Mouse (Mus musculus) liver, embryonic 12.5 days (tissue): ENCODE data around the gene Efcab7. TPM values are rescaled to one million over a fixed set of nuclear protein-coding genes. Genes with fewer than 3 reads are reported as not detected.

Experiments used
- ATAC-seq: fragments of 200-750 bp; cut with Nextera tagmentation; 2 replicates; pipeline ENCODE4 v1.8.0; 2017; ENCODE audit warnings: moderate number of reproducible peaks, mild to moderate bottlenecking, moderate library complexity
- H3K27ac ChIP-seq: fragments of 300-500 bp; sonication (generic); 2 replicates; pipeline ENCODE4 v1.5.1; 2016; ENCODE audit warnings: mild to moderate bottlenecking
- H3K27me3 ChIP-seq: fragments of 300-500 bp; sonication (generic); replicated peaks from 2 replicates; pipeline ENCODE4 v1.6.1; 2016; ENCODE audit warnings: mild to moderate bottlenecking, moderate library complexity
- H3K36me3 ChIP-seq: fragments of 300-500 bp; sonication (generic); 2 replicates; pipeline ENCODE4 v1.6.1; 2016; ENCODE audit warnings: mild to moderate bottlenecking, moderate library complexity
- H3K4me1 ChIP-seq: fragments of 300-500 bp; sonication (generic); 2 replicates; pipeline ENCODE4 v1.6.1; 2016
- H3K4me2 ChIP-seq: fragments of 300-500 bp; sonication (generic); 2 replicates; pipeline ENCODE4 v1.6.1; 2016; ENCODE audit warnings: mild to moderate bottlenecking, moderate library complexity
- H3K4me3 ChIP-seq: fragments of 300-500 bp; sonication (generic); 2 replicates; pipeline ENCODE4 v1.5.1; 2016; ENCODE audit warnings: mild to moderate bottlenecking, moderate library complexity
- H3K9ac ChIP-seq: fragments of 300-500 bp; sonication (generic); 2 replicates; pipeline ENCODE4 v1.6.1; 2016; ENCODE audit warnings: mild to moderate bottlenecking, moderate library complexity
- H3K9me3 ChIP-seq: fragments of 300-500 bp; sonication (generic); replicated peaks from 2 replicates; pipeline ENCODE4 v1.6.1; 2016; ENCODE audit warnings: mild to moderate bottlenecking, moderate library complexity
- WGBS: fragments of 180-500 bp; shearing (Covaris S2); methylation state at CpG from one replicate; pipeline ENCODE4 v1.1.7; 2016; ENCODE audit not compliant: insufficient replicate concordance; 5-methylcytosine and 5-hydroxymethylcytosine counted together
- polyA plus RNA-seq: library from polyadenylated mRNA; unstranded; fragments of >200 nt; fragmentation: Nextera tagmentation; extraction: Ambion mirVana; gene quantifications from 2 replicates; pipeline ENCODE4 v1.2.1, GENCODE M21; 2016

Efcab7 gene
- polyA plus RNA-seq: 8.8 and 11.0 TPM in 2 replicates

GRCm38 (mm10) chr4:99829094-99830073, at the start of gene Efcab7:
TSS of gene Efcab7 (plus strand) at chr4:99829198.
- H3K4me3 ChIP-seq: peak within 1 kb of the TSS; percentile 80
- peaks cover 21% of the 10 kb centered on the region for H3K4me1 ChIP-seq
- ATAC-seq: peak; percentile 92
- under 1% methylated on average over 48 of the region's 48 CpGs for WGBS
- peak within 1 kb of the TSS; percentile 77 for H3K27ac ChIP-seq
- no peaks in the 10 kb centered on the region for H3K36me3 ChIP-seq
- peak within 1 kb of the TSS; percentile 77 for H3K9ac ChIP-seq
- H3K27me3 ChIP-seq: no peaks in the 10 kb centered on the region
- H3K9me3 ChIP-seq: no peaks in the 10 kb centered on the region
- H3K4me2 ChIP-seq: peak within 1 kb of the TSS; percentile 80

GRCm38 (mm10) chr4:99792365-99792764, 36.6 kb upstream of the Efcab7 start:
- Histone ChIP-seq H3K27ac (no peak overlapping the region), H3K27me3 (no peaks in the 10 kb centered on the region), H3K9ac (no peak overlapping the region), H3K4me2 (no peak overlapping the region), H3K9me3 (no peaks in the 10 kb centered on the region), H3K4me3 (no peak overlapping the region), H3K36me3 (0 out of 2 replicates have a peak, but pooled peaks cover 2% of the 10 kb centered on the region), H3K4me1 (no peaks in the 10 kb centered on the region)
- ATAC-seq: no peak
- WGBS: 48% methylated on average over 6 of the region's 6 CpGs

GRCm38 (mm10) chr4:99816697-99817460, 12.1 kb upstream of the Efcab7 start:
- WGBS: 82% methylated on average over 7 of the region's 7 CpGs
- H3K36me3 ChIP-seq: no peaks in the 10 kb centered on the region
- no peaks in the 10 kb centered on the region for H3K4me1 ChIP-seq
- ATAC-seq: no peak
- H3K4me2 ChIP-seq: no peak overlapping the region
- no peak overlapping the region for H3K27ac ChIP-seq
- no peaks in the 10 kb centered on the region for H3K27me3 ChIP-seq
- no peaks in the 10 kb centered on the region for H3K9me3 ChIP-seq
- H3K9ac ChIP-seq: no peak overlapping the region
- no peak overlapping the region for H3K4me3 ChIP-seq

- no peak overlapping the region for H3K27ac ChIP-seq
- no peak for ATAC-seq
- H3K4me3 ChIP-seq: peak overlapping the region; percentile 80
- H3K9ac ChIP-seq: peak overlapping the region; percentile 77
- WGBS: 43% methylated on average over 4 of the region's 4 CpGs
- peak overlapping the region; percentile 80 for H3K4me2 ChIP-seq
- no peaks in the 10 kb centered on the region for H3K27me3 ChIP-seq
- no peaks in the 10 kb centered on the region for H3K36me3 ChIP-seq
- H3K4me1 ChIP-seq: peaks cover 21% of the 10 kb centered on the region
- H3K9me3 ChIP-seq: no peaks in the 10 kb centered on the region
Measured at GRCm38 (mm10) chr4:99828337-99828736, 661 bp upstream of the Efcab7 start.

GRCm38 (mm10) chr4:99828739-99829093, 282 bp upstream of the Efcab7 start:
- Histone ChIP-seq H3K4me2 (peak overlapping the region; percentile 80), H3K27ac (peak overlapping the region; percentile 77; the same call in 1 of the 2 replicates), H3K36me3 (no peaks in the 10 kb centered on the region), H3K4me1 (peaks cover 21% of the 10 kb centered on the region), H3K9me3 (no peaks in the 10 kb centered on the region), H3K9ac (peak overlapping the region; percentile 77), H3K4me3 (peak overlapping the region; percentile 80), H3K27me3 (no peaks in the 10 kb centered on the region)
- no peak for ATAC-seq
- WGBS: under 1% methylated on average over 7 of the region's 7 CpGs

- Histone ChIP-seq H3K4me3 (no peak overlapping the region), H3K4me2 (no peak overlapping the region), H3K36me3 (0 out of 2 replicates have a peak, but pooled peaks cover 8% of the 10 kb centered on the region), H3K27ac (no peak overlapping the region), H3K27me3 (no peaks in the 10 kb centered on the region), H3K4me1 (no peaks in the 10 kb centered on the region), H3K9me3 (no peaks in the 10 kb centered on the region), H3K9ac (no peak overlapping the region)
- ATAC-seq: no peak
Measured at GRCm38 (mm10) chr4:99881882-99882281, 52.9 kb downstream of the Efcab7 start.

GRCm38 (mm10) chr4:99882405-99882804, 53.4 kb downstream of the Efcab7 start:
- no peak for ATAC-seq
- H3K36me3 ChIP-seq: 0 out of 2 replicates have a peak, but pooled peaks cover 6% of the 10 kb centered on the region
- no peak overlapping the region for H3K4me2 ChIP-seq
- H3K9ac ChIP-seq: no peak overlapping the region
- H3K9me3 ChIP-seq: no peaks in the 10 kb centered on the region
- H3K4me1 ChIP-seq: no peaks in the 10 kb centered on the region
- no peak overlapping the region for H3K4me3 ChIP-seq
- H3K27ac ChIP-seq: no peak overlapping the region
- H3K27me3 ChIP-seq: no peaks in the 10 kb centered on the region

GRCm38 (mm10) chr4:99913894-99914451, 85.0 kb downstream of the Efcab7 start:
- Histone ChIP-seq H3K4me1 (no peaks in the 10 kb centered on the region), H3K4me2 (no peak overlapping the region), H3K27ac (no peak overlapping the region), H3K9ac (no peak overlapping the region), H3K36me3 (no peaks in the 10 kb centered on the region), H3K9me3 (no peaks in the 10 kb centered on the region), H3K4me3 (no peak overlapping the region), H3K27me3 (no peaks in the 10 kb centered on the region)
- ATAC-seq: no peak
- WGBS: 58% methylated on average over 4 of the region's 4 CpGs

GRCm38 (mm10) chr4:99926380-99926779, 97.4 kb downstream of the Efcab7 start:
- Histone ChIP-seq H3K27me3 (no peaks in the 10 kb centered on the region), H3K9ac (no peak overlapping the region), H3K4me2 (no peak overlapping the region), H3K4me3 (no peak overlapping the region), H3K36me3 (no peaks in the 10 kb centered on the region), H3K9me3 (no peaks in the 10 kb centered on the region), H3K4me1 (peaks cover 50% of the 10 kb centered on the region), H3K27ac (no peak overlapping the region)
- peak; percentile 73 for ATAC-seq
- 52% methylated on average over 4 of the region's 4 CpGs for WGBS

- Histone ChIP-seq H3K9ac (no peak overlapping the region), H3K4me2 (peak overlapping the region; percentile 92), H3K9me3 (no peaks in the 10 kb centered on the region), H3K27me3 (no peaks in the 10 kb centered on the region), H3K4me1 (peaks cover 57% of the 10 kb centered on the region), H3K27ac (no peak overlapping the region), H3K36me3 (peaks cover 6% of the 10 kb centered on the region; the same call in 1 of the 2 replicates), H3K4me3 (no peak overlapping the region)
- ATAC-seq: no peak
- WGBS: 26% methylated on average over 6 of the region's 6 CpGs
Measured at GRCm38 (mm10) chr4:99928521-99928920, 99.5 kb downstream of the Efcab7 start.

- 2% methylated on average over 23 of the region's 23 CpGs for WGBS
- Histone ChIP-seq H3K9me3 (no peaks in the 10 kb centered on the region), H3K4me3 (peak within 1 kb of the TSS; percentile 67)
Measured at GRCm38 (mm10) chr4:99929149-99929612, 100.2 kb downstream of the Efcab7 start, which contains the start of gene Pgm1. TSS of gene Pgm1 (plus strand) at chr4:99929414.

More at GRCm38 (mm10) chr4:99929149-99929612, 100.2 kb downstream of the Efcab7 start, which contains the start of gene Pgm1:
- Histone ChIP-seq H3K4me1 (peaks cover 61% of the 10 kb centered on the region), H3K36me3 (peaks cover 6% of the 10 kb centered on the region; the same call in 1 of the 2 replicates), H3K9ac (peak within 1 kb of the TSS; percentile 76), H3K4me2 (peak within 1 kb of the TSS; percentile 92), H3K27me3 (no peaks in the 10 kb centered on the region), H3K27ac (peak within 1 kb of the TSS; percentile 81)
- ATAC-seq: peak; percentile 83
